Mouse (Mus musculus) liver, embryonic 14.5 days (tissue): ENCODE results near the gene Mrvi1. TPM values are rescaled to one million over a fixed set of nuclear protein-coding genes. Genes with fewer than 3 reads are reported as not detected.
"Not testable (repeated sequence)": the region's sequence is repeated elsewhere in the genome, so short reads cannot be mapped to it uniquely, and the experiment has no call there.

ENCODE experiments used
- ATAC-seq: fragments of 200-750 bp; cut with Nextera tagmentation; 2 replicates; pipeline ENCODE4 v1.8.0; 2017; ENCODE audit warnings: moderate number of reproducible peaks, mild to moderate bottlenecking, moderate library complexity; ENCODE audit not compliant: insufficient read depth
- DNase-seq, 3 experiments: peaks; one replicate each; pipeline ENCODE4 v3.0.0-alpha.2; 2012 to 2013; ENCODE audit warnings: low read depth in 3 of 3, low spot score in 3 of 3
- H3K27ac ChIP-seq: fragments of 300-500 bp; sonication (generic); 2 replicates; pipeline ENCODE4 v1.5.1; 2014; ENCODE audit warnings: moderate library complexity, mild to moderate bottlenecking, control low read depth, inconsistent platforms
- H3K27me3 ChIP-seq: fragments of 300-500 bp; sonication (generic); 2 replicates; pipeline ENCODE4 v1.6.1; 2014; ENCODE audit warnings: mild to moderate bottlenecking, low read length, moderate library complexity; ENCODE audit not compliant: control insufficient read depth, insufficient read depth
- H3K36me3 ChIP-seq: fragments of 300-500 bp; sonication (generic); replicated peaks from 2 replicates; pipeline ENCODE4 v1.6.1; 2014; ENCODE audit warnings: low read depth; ENCODE audit not compliant: control insufficient read depth, insufficient read depth
- H3K4me1 ChIP-seq, 2 experiments: fragments of 200-500 bp in 1 of 2; fragments of 300-500 bp in 1 of 2; sonication (generic) in 1 of 2; replicated peaks; 2 replicates each; pipeline ENCODE4 v1.6.1; 2012 to 2014; ENCODE audit warnings: antibody characterized with exemption in 1 of 2, inconsistent platforms in 1 of 2, low read length in 1 of 2; ENCODE audit not compliant: control insufficient read depth in 2 of 2, insufficient read depth in 2 of 2
- H3K4me2 ChIP-seq: fragments of 300-500 bp; sonication (generic); 2 replicates; pipeline ENCODE4 v1.6.1; 2014; ENCODE audit warnings: low read depth, mild to moderate bottlenecking, control low read depth, moderate library complexity
- H3K4me3 ChIP-seq, 2 experiments: fragments of 200-500 bp in 1 of 2; fragments of 300-500 bp in 1 of 2; sonication (generic) in 1 of 2; 2 replicates each; pipeline ENCODE4 v1.5.1; 2012 to 2014; ENCODE audit warnings: low read depth in 2 of 2, low read length in 2 of 2, mild to moderate bottlenecking in 2 of 2, control low read depth in 1 of 2, inconsistent platforms in 1 of 2, moderate library complexity in 1 of 2; ENCODE audit not compliant: insufficient read depth in 1 of 2
- H3K9ac ChIP-seq: fragments of 300-500 bp; sonication (generic); replicated peaks from 2 replicates; pipeline ENCODE4 v1.6.1; 2014; ENCODE audit warnings: mild to moderate bottlenecking, control low read depth, moderate library complexity
- H3K9me3 ChIP-seq: fragments of 300-500 bp; sonication (generic); 2 replicates; pipeline ENCODE4 v1.6.1; 2016; ENCODE audit warnings: low read length, mixed read lengths; ENCODE audit not compliant: control insufficient read depth
- CTCF ChIP-seq: IDR thresholded peaks from 2 replicates; pipeline ENCODE4 v1.5.1; 2016; ENCODE audit warnings: antibody characterized with exemption, low read depth, control low read depth
- EP300 ChIP-seq: IDR thresholded peaks from 2 replicates; pipeline ENCODE4 v1.6.1; 2016; ENCODE audit warnings: antibody characterized with exemption, low read depth
- WGBS: fragments of 180-500 bp; shearing (Covaris S2); extraction: QIAGEN DNeasy Blood & Tissue Kit; methylation state at CpG from one replicate; pipeline ENCODE4 v1.1.7; 2014; ENCODE audit not compliant: insufficient replicate concordance; 5-methylcytosine and 5-hydroxymethylcytosine counted together
- polyA plus RNA-seq, 2 experiments: library from polyadenylated mRNA; depleted of rRNA in 1 of 2; stranded (reverse) in 1 of 2; unstranded in 1 of 2; fragments of >200 nt; fragmentation: Nextera tagmentation in 1 of 2; extraction: Ambion mirVana in 1 of 2; gene quantifications; 2 replicates each; pipeline versions ENCODE4 v1.2.1 to v1.2.3; 2012 to 2014

Gene Mrvi1
- polyA plus RNA-seq, 2 experiments = 3.7 to 4.7 TPM

DNA sequence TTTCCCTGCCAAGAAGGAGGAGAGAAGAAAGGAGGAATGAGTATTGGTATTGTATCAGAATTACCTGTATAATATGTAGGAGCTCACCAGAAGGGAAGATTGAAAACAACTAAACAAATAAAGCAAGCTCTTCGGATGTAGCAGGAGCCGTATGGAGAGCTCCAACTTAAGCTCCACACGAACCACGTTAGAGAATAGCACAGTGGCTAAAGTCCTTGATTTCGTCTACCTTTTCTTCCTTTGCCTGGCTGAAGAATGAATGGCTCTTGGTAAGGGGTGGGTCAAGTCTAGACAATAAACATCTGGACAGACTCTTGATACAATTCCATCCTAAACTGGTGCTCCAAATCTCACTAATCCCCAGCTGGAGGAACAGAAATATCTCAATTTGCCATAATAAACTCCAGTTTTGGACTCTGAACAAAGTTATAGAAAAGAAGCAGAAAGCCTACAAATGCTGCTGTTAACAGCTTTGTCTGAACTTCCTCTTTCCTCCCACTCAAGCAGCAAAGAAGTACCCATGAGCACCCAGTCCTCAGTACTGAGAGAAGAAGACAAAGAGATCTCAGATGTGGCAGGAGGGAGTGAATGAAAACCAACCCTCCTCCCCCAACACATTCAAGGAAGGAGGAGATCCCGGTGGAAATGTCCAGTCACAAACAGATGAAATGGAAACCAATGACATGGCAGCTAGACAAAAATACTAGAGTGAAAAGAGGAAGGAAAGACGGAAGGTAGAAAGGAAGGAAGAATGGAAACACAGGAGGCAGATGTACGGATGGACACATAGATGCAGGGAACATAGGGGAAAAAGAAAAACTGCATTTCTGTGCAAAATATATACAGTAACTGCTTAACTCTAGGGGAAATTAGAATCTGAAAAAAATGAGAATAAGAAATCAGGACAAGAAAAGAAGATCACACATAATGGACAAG is 73.8 kb downstream of the Mrvi1 start:
- peaks cover 9 to 18% of the 10 kb centered on the region in 2 experiments for H3K4me1 ChIP-seq
- 46% methylated on average over 8 of the region's 8 CpGs for WGBS
- no peaks in the 10 kb centered on the region for H3K36me3 ChIP-seq
- no peaks in the 10 kb centered on the region for H3K27me3 ChIP-seq
- no peak overlapping the region for H3K9ac ChIP-seq
- TF ChIP-seq CTCF = no peak
- no peak for TF ChIP-seq EP300
- no peak overlapping the region for H3K4me2 ChIP-seq
- ATAC-seq = no peak
- H3K27ac ChIP-seq = no peak overlapping the region
- H3K4me3 ChIP-seq = no peak overlapping the region
- no peak for DNase-seq
- no peaks in the 10 kb centered on the region for H3K9me3 ChIP-seq

- Histone ChIP-seq H3K27ac (no peak overlapping the region), H3K36me3 (no peaks in the 10 kb centered on the region), H3K9ac (no peak overlapping the region), H3K9me3 (no peaks in the 10 kb centered on the region), H3K4me2 (no peak overlapping the region), H3K4me1 (peaks cover 17 to 27% of the 10 kb centered on the region in 2 experiments), H3K4me3 (no peak overlapping the region), H3K27me3 (no peaks in the 10 kb centered on the region)
- 59% methylated on average over 2 of the region's 2 CpGs for WGBS
- ATAC-seq (no peak), DNase-seq (no peak)
- TF ChIP-seq EP300 (no peak), CTCF (no peak)
These were observed 75.7 kb downstream of the Mrvi1 start for GRCm38 (mm10) chr7:110906566-110906965.

DNA sequence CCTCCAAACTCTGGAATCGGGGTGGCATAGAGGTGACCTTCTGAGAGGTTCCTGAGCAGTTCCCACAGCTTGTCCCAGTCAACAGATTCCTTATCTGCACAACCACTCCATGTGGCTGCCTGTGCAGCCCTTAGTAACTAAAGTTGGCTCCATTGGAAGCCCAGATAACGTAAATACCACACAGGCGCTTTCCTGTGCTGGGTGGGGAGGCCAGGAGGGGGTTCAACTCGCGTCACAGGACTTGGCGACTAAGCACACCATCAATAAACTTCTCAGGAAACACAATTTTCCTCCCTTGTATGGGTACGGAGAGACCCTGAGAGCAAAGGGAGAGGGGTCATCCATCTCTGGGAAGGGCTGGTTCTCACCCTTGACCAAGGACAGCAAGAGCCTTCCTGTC is 79.0 kb downstream of the Mrvi1 start:
- H3K9ac ChIP-seq = peak overlapping the region; percentile 35
- peak overlapping the region; percentile 68 for H3K27ac ChIP-seq
- H3K4me2 ChIP-seq = peak overlapping the region; percentile 42
- no peaks in the 10 kb centered on the region for H3K27me3 ChIP-seq
- peak; percentile 83 for TF ChIP-seq EP300
- no peak for TF ChIP-seq CTCF
- ATAC-seq (peak; percentile 96), DNase-seq (peak; percentile 57 to 59 (median 59))
- H3K36me3 ChIP-seq = no peaks in the 10 kb centered on the region
- H3K4me1 ChIP-seq = peaks cover 17 to 28% of the 10 kb centered on the region in 2 experiments
- H3K4me3 ChIP-seq = no peak overlapping the region
- no peaks in the 10 kb centered on the region for H3K9me3 ChIP-seq
- 14% methylated on average over 7 of the region's 7 CpGs for WGBS

GRCm38 (mm10) chr7:110897202-110897601 is 85.1 kb downstream of the Mrvi1 start:
- no peak for DNase-seq
- 61% methylated on average over 8 of the region's 8 CpGs for WGBS

GRCm38 (mm10) chr7:110896453-110896852 is 85.8 kb downstream of the Mrvi1 start:
- peaks cover 0 to 18% of the 10 kb centered on the region in 2 experiments; a peak in 3 of 4 replicates for H3K4me1 ChIP-seq
- no peak overlapping the region for H3K27ac ChIP-seq
- no peak overlapping the region for H3K9ac ChIP-seq
- H3K4me2 ChIP-seq = no peak overlapping the region
- TF ChIP-seq CTCF (no peak), EP300 (no peak)
- WGBS = 80% methylated on average over 7 of the region's 7 CpGs
- DNase-seq (no peak), ATAC-seq (no peak)
- no peaks in the 10 kb centered on the region for H3K27me3 ChIP-seq
- H3K36me3 ChIP-seq = no peaks in the 10 kb centered on the region
- H3K4me3 ChIP-seq = no peak overlapping the region
- no peaks in the 10 kb centered on the region for H3K9me3 ChIP-seq

More at GRCm38 (mm10) chr7:110897202-110897601, 85.1 kb downstream of the Mrvi1 start:
- no peaks in the 10 kb centered on the region for H3K36me3 ChIP-seq
- no peak overlapping the region for H3K4me3 ChIP-seq
- no peaks in the 10 kb centered on the region for H3K9me3 ChIP-seq
- peaks cover 0 to 19% of the 10 kb centered on the region in 2 experiments; a peak in 3 of 4 replicates for H3K4me1 ChIP-seq
- H3K9ac ChIP-seq = no peak overlapping the region
- TF ChIP-seq EP300 = no peak
- TF ChIP-seq CTCF = no peak
- no peaks in the 10 kb centered on the region for H3K27me3 ChIP-seq
- no peak overlapping the region for H3K4me2 ChIP-seq
- H3K27ac ChIP-seq = no peak overlapping the region
- ATAC-seq = no peak

DNA sequence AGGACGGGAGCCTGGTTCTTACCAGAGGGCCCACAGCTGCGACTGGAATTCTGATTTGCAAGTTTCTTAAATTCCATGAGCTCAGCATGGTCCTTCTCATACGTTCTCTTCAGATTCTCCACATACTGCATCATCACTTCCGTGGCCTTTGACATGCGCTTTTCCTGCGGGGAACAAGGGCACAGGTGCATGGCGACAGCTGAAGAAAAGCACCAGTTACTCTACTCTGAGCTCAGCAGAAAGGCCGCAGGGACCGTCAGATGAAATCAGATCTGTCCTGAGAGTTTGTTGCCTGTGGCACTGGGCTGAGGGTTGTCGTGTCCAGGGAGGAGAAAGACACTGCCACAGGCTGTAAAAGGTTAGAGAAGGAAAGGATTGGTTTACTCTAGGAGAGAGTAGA is 86.5 kb downstream of the Mrvi1 start:
- H3K4me3 ChIP-seq, H3K9me3 ChIP-seq, H3K27ac ChIP-seq, H3K4me2 ChIP-seq, H3K9ac ChIP-seq, DNase-seq, ATAC-seq, H3K27me3 ChIP-seq, H3K36me3 ChIP-seq: not testable (repeated sequence)
- peaks cover 0 to 21% of the 10 kb centered on the region in 2 experiments; a peak in 3 of 4 replicates for H3K4me1 ChIP-seq
- WGBS = 77% methylated on average over 10 of the region's 10 CpGs
